Mouse (Mus musculus) heart, adult 2 months (tissue): ENCODE data around the gene Celf5.
"Not testable (repeated sequence)": the region's sequence is repeated elsewhere in the genome, so short reads cannot be mapped to it uniquely, and the experiment has no call there.

Experiments used
- CTCF ChIP-seq: fragments of 200-600 bp; IDR thresholded peaks from 2 replicates; pipeline ENCODE4 v1.8.1; 2022; ENCODE audit warnings: antibody characterized with exemption, mild to moderate bottlenecking, moderate library complexity
- EP300 ChIP-seq: fragments of 200-500 bp; IDR thresholded peaks from 2 replicates; pipeline ENCODE4 v1.6.1; 2011; ENCODE audit warnings: low read depth, low read length, control low read depth; ENCODE audit not compliant: insufficient read depth

GRCm38 (mm10) chr10:81445516-81445915 lies 37.0 kb downstream of the Celf5 start:
- peak; percentile 56 for TF ChIP-seq CTCF
- TF ChIP-seq EP300: not testable (repeated sequence)
